Mouse (Mus musculus): ENCODE data around the gene Olfr346.

The Olfr346 gene

GRCm38 (mm10) chr2:36685488-36685887 is at the start of gene Olfr346:
Gene Olfr346, plus strand, starts transcription at chr2:36685788.
- no peak for DNase-seq (ENCODE audit: low spot score)

DNA sequence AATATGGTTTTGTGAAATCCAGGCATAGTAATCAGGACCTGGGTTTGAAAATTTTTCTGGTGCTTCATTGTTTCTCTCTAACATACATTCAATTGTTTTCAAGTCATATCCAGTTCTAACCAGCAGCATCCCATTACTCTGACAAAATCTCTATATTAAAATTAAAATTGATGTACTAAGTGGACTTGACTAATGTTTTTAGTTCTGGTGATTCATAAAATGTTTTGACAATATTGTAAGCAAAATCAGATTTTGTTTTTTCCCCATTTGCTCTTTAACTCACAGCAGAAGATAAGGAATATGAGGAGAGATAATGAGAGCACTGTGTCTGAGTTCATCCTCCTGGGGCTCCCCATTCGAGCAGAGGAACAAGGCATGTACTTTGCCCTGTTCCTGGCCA is 45.8 kb upstream of the Olfr346 start, which contains the start of gene Olfr345:
Gene Olfr345 (plus strand): TSS at position 301 of the 400 bp plus-strand sequence.
- no peak for DNase-seq (ENCODE audit: low spot score)

GRCm38 (mm10) chr2:36731602-36732001 is 46.0 kb downstream of the Olfr346 start, which contains the start of gene Olfr347:
Gene Olfr347, plus strand, starts transcription at chr2:36731902.
- DNase-seq (ENCODE audit: low spot score), result no peak

- no peak for DNase-seq (ENCODE audit: low spot score)
These were observed 50.6 kb downstream of the Olfr346 start for GRCm38 (mm10) chr2:36736226-36736625.

Measured in embryo, embryonic 10 days (tissue).